Mouse (Mus musculus) embryonic facial prominence, embryonic 11.5 days (tissue): ENCODE data around the gene Chd3. TPM values are rescaled to one million over a fixed set of nuclear protein-coding genes. Genes with fewer than 3 reads are reported as not detected.

ENCODE experiments used
- ATAC-seq: fragments of 200-750 bp; cut with Nextera tagmentation; replicated peaks from 2 replicates; pipeline ENCODE4 v1.8.0; 2017; ENCODE audit warnings: low read depth; ENCODE audit not compliant: insufficient number of reproducible peaks, low FRiP score, low TSS enrichment
- DNase-seq: peaks from one replicate; pipeline ENCODE4 v3.0.0-alpha.2; 2015; ENCODE audit warnings: low spot score
- H3K27ac ChIP-seq: fragments of 300-500 bp; sonication (generic); replicated peaks from 2 replicates; pipeline ENCODE4 v1.5.1; 2014; ENCODE audit warnings: mild to moderate bottlenecking, low read depth, low read length, control low read depth
- H3K27me3 ChIP-seq: fragments of 300-500 bp; sonication (generic); 2 replicates; pipeline ENCODE4 v1.6.1; 2014; ENCODE audit warnings: mild to moderate bottlenecking, low read length, moderate library complexity, mixed read lengths; ENCODE audit not compliant: control insufficient read depth, insufficient read depth
- H3K36me3 ChIP-seq: fragments of 300-500 bp; sonication (generic); replicated peaks from 2 replicates; pipeline ENCODE4 v1.6.1; 2014; ENCODE audit warnings: low read depth, mild to moderate bottlenecking, low read length, moderate library complexity, mixed read lengths; ENCODE audit not compliant: control insufficient read depth, insufficient read depth
- H3K4me1 ChIP-seq: fragments of 300-500 bp; sonication (generic); 2 replicates; pipeline ENCODE4 v1.6.1; 2014; ENCODE audit warnings: low read length, mixed read lengths; ENCODE audit not compliant: control insufficient read depth, insufficient read depth
- H3K4me2 ChIP-seq: fragments of 300-500 bp; sonication (generic); 2 replicates; pipeline ENCODE4 v1.6.1; 2014; ENCODE audit warnings: low read depth, mild to moderate bottlenecking, control low read depth, low read length, moderate library complexity
- H3K4me3 ChIP-seq: fragments of 300-500 bp; sonication (generic); 2 replicates; pipeline ENCODE4 v1.5.1; 2014; ENCODE audit warnings: low read depth, low read length, control low read depth
- H3K9ac ChIP-seq: fragments of 300-500 bp; sonication (generic); replicated peaks from 2 replicates; pipeline ENCODE4 v1.6.1; 2014; ENCODE audit warnings: mild to moderate bottlenecking, control low read depth, low read length
- H3K9me3 ChIP-seq: fragments of 300-500 bp; sonication (generic); replicated peaks from 2 replicates; pipeline ENCODE4 v1.6.1; 2016; ENCODE audit warnings: mild to moderate bottlenecking, low read length, inconsistent platforms, mixed read lengths; ENCODE audit not compliant: control insufficient read depth
- WGBS: fragments of 180-500 bp; shearing (Covaris S2); extraction: QIAGEN DNeasy Blood & Tissue Kit; methylation state at CpG from one replicate; pipeline ENCODE4 v1.1.7; 2014; 5-methylcytosine and 5-hydroxymethylcytosine counted together
- polyA plus RNA-seq: library from polyadenylated mRNA; unstranded; fragments of >200 nt; fragmentation: Nextera tagmentation; extraction: Ambion mirVana; gene quantifications from 2 replicates; pipeline ENCODE4 v1.2.1, GENCODE M21; 2014

The Chd3 gene
- polyA plus RNA-seq, 1 experiment from 2014 or later = 52.1 TPM

DNA sequence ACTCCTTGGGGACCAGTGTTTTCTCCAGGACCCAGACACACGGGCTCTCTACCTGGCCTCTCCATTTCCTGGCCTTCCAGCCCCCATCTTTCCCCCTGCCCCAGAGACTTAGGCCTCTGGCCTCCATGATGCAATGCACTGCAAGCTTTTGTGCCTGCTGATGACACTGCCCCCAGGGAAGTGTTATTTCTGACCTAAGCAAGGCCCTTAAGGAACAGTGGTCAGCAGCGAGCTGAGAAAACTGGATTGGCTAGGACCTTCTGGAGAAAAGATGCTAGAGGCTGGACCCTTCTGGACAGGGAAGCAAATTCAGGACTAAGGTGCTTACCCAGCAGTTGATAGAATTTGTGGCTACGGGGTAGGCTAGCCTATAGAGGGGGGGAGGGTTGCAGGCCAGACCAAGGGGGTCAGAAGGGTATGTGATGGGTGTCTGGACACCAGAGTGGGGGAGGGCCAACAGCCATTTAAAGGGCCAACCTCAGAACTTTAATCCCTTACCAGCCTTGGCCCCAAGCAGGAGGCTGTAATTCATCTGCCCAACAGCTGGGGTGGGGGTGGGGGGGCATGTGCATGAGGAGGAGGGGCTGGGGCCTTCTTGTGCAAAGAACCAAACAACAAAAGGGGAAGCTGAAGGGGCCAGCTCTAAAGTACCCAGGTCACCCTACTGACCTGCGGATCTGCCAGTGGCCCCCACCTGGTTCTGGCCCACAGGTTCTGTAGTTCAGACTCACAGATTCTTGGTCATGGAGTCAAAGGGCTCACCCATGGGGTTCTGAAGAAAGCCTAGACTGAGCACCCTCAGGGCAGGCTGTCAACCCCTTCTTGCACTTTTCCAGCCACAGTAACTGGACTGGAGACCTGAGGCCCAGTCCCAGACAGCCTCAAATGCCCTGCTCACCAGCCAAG, 45.5 kb upstream of the Chd3 start:
- peak overlapping the region; percentile 99 for H3K27ac ChIP-seq
- H3K9me3 ChIP-seq = no peaks in the 10 kb centered on the region
- no peak for ATAC-seq
- peak overlapping the region; percentile 90 for H3K4me2 ChIP-seq
- peak overlapping the region; percentile 79 for H3K4me3 ChIP-seq
- no peaks in the 10 kb centered on the region for H3K27me3 ChIP-seq
- 9% methylated on average over 4 of the region's 4 CpGs for WGBS
- peak overlapping the region; percentile 98 for H3K9ac ChIP-seq
- no peaks in the 10 kb centered on the region for H3K36me3 ChIP-seq
- peak; percentile 36 for DNase-seq
- peaks cover 21% of the 10 kb centered on the region for H3K4me1 ChIP-seq

DNA sequence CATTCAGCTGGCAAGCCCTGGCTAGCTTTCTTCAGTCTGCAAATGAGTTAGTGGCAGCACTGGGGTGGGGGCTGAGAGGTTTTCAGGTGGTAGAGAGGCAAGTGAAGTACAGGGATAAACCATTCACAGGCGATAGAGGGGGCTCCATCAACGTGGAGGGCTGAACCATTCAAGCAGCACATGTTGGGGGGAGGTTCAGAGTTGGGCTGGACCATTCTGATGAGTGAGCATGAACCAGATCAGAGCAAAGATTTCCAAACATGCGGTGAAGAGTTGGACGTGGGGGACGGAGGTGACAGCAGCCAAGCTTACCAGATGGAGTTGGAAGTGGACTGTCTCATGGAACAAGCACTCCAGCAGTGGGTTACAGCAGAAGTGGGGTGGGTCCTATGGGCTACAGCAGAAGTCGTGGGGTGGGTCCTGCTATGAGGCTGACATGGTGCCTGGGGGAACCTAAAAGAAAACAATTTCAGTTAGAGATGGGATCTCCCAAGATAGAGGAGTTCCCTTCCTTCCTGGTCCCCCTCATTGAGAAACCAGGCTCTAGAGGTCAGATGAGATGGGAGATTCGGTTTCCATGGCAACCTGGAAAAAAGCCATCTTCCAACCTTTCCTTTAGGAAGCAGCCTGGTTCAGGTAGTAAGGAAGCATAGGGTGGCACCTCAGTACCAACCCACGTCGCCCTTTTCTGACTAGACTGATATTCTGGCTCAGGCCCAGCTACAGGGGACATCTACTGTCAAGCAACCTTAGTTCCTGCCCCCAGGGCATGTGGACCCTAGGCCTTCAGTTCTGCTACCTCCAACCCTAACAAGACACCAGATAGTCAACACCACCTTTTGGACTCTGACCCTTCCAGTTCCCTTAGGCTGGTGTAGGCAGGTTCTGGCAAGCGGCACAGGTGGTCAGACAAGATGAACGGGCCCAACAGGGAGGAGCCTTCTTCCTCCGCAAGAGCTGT, 44.3 kb upstream of the Chd3 start, which contains the start of gene Kdm6b:
Gene Kdm6b, minus strand, starts transcription at position 455 of the 961 bp plus-strand sequence.
- WGBS = 39% methylated on average over 12 of the region's 12 CpGs
- H3K9me3 ChIP-seq = no peaks in the 10 kb centered on the region
- no peaks in the 10 kb centered on the region for H3K36me3 ChIP-seq
- DNase-seq = peak; percentile 76
- ATAC-seq = no peak
- peaks cover 20% of the 10 kb centered on the region for H3K4me1 ChIP-seq
- H3K4me3 ChIP-seq = peak within 1 kb of the TSS; percentile 79
- H3K27ac ChIP-seq = peak within 1 kb of the TSS; percentile 99; the same call in 1 of the 2 replicates
- H3K27me3 ChIP-seq = no peaks in the 10 kb centered on the region
- H3K4me2 ChIP-seq = peak within 1 kb of the TSS; percentile 93
- H3K9ac ChIP-seq = peak within 1 kb of the TSS; percentile 98

DNA sequence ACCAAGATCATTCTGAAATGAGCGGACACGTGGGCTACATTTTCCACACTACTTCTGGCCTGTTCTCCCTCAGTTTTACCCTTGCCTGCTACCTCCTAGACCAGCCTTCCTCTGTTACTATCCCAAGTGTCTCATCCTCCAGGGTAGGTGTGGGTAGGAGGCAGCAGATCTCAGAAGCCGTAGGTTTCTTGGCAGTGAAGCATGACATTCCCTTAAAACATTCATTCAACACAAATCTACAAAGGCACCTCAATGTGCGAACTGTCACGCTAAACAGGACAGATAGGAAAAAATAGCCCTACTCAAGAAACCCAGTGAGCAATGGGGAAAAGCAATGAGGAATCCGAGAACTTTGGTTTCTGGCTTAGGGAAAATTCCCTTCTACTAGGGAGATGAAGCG, 43.3 kb upstream of the Chd3 start:
- H3K27me3 ChIP-seq = no peaks in the 10 kb centered on the region
- 66% methylated on average over 7 of the region's 7 CpGs for WGBS
- H3K36me3 ChIP-seq = peaks cover under 1% of the 10 kb centered on the region
- H3K4me2 ChIP-seq = peak overlapping the region; percentile 93
- H3K4me3 ChIP-seq = peak overlapping the region; percentile 69
- H3K9me3 ChIP-seq = no peaks in the 10 kb centered on the region
- peak overlapping the region; percentile 35; the same call in 1 of the 2 replicates for H3K9ac ChIP-seq
- ATAC-seq (no peak), DNase-seq (no peak)
- peaks cover 23% of the 10 kb centered on the region for H3K4me1 ChIP-seq
- 0 out of 2 replicates have a peak overlapping the region, but pooled peaks have one; percentile 43 for H3K27ac ChIP-seq

DNA sequence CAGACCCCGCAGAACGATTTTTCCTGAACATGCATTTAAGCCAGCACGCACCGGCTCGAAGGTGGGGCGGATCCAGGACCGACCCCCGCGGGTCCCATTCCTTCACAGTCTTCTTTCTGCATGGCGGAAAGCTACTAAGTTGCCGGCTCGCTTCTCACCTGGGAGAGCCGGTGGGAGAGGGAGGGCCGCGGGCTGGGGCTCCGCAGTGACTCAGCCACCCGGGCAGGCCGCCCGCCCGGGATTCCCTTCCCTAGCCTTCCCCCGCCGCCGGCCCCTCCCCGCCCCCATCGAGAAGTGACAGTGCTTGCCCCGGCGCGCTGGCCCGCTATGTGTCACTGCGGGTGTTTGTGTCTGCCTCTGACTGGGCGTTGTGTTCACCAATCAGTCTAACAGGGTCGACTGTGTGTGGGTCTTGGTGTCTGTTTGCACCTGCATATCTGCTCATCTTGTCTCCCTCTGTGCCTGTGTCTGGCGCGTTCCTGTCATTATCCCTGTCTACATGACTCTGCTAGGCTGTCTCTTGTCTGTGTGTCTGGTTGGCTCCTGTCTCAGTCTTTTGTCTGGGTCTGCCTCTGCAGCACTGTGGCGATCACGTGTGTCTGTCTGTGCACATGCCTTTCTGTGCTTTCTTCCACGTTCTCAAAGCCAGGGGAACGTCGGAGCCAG, 42.5 kb upstream of the Chd3 start:
- Histone ChIP-seq H3K36me3 (peaks cover 9% of the 10 kb centered on the region), H3K9ac (peak overlapping the region; percentile 81), H3K4me1 (peaks cover 23% of the 10 kb centered on the region), H3K4me3 (peak overlapping the region; percentile 69), H3K27ac (peak overlapping the region; percentile 86), H3K27me3 (no peaks in the 10 kb centered on the region), H3K9me3 (no peaks in the 10 kb centered on the region), H3K4me2 (peak overlapping the region; percentile 93)
- WGBS = under 1% methylated on average over 39 of the region's 39 CpGs
- DNase-seq (peak; percentile 64), ATAC-seq (peak; percentile 0; the same call in 1 of the 2 replicates)

DNA sequence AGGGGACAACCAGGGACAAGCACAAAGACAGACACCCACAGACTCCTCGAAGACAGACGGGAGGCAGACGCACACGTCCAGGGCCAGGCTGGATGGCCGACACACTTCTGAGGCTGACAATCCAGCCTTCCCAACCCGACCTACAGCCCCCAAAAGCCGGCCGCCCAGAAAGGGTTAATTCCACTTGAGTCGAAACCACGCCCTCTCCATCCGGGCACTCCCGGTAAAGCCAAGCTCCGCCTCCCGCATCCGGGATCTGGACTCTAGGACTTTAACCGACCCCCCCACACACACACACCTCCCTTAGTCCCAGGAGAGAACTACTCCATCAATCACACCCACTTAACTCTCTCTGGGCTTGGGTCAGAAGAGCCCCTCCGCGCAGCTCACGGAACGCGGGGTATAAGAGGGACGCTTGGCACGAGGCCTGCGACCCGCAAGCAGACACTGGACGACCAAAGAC, 41.9 kb upstream of the Chd3 start:
- DNase-seq = peak; percentile 99
- peaks cover 23% of the 10 kb centered on the region for H3K4me1 ChIP-seq

DNA sequence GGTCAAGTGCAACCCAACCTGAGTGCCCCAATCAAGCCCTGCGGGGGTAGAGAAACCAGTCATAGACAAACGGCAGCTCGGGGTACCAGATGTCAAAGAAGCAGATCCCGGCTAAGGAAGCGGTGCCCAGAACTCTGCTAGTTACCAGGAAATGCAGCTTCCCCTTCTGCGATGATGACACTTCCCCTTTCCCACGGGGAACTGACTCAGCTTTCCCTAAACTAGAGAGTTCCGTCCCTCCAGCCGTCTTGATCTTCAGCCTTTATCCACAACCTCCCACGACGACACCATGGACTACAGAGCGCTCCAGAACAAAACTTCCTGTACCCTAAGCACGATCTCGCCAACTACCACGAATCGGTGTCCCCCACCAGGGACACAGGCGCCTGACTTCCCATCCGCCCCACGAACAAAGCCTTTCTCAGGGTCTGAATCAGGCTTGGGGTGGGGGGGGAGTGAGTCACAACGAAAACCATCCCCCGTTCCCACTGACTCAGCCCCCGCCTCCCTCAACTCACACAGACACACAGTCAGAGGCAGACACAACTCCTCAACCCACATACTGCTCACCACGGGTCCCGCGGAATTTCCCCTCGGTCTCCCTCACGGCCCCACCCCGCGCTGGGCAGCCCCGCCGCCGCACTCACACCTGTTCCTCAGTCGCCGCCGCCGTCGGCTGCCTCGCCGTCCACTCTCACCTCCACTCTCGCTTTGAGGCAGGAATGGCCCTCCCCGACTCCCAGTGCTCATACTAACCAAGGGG, 41.3 kb upstream of the Chd3 start:
- under 1% methylated on average over 41 of the region's 41 CpGs for WGBS
- H3K4me2 ChIP-seq = peak overlapping the region; percentile 93
- no peak for ATAC-seq
- H3K4me3 ChIP-seq = peak overlapping the region; percentile 69
- no peaks in the 10 kb centered on the region for H3K27me3 ChIP-seq
- peak overlapping the region; percentile 81 for H3K9ac ChIP-seq
- H3K4me1 ChIP-seq = peaks cover 23% of the 10 kb centered on the region
- peaks cover 20% of the 10 kb centered on the region for H3K36me3 ChIP-seq
- H3K27ac ChIP-seq = peak overlapping the region; percentile 84
- DNase-seq = peak; percentile 47
- no peaks in the 10 kb centered on the region for H3K9me3 ChIP-seq

More for the DNA sequence above, 41.9 kb upstream of the Chd3 start:
- peak; percentile 25 for ATAC-seq
- under 1% methylated on average over 26 of the region's 26 CpGs for WGBS
- H3K27me3 ChIP-seq = no peaks in the 10 kb centered on the region
- H3K9ac ChIP-seq = peak overlapping the region; percentile 81
- H3K4me2 ChIP-seq = peak overlapping the region; percentile 93
- H3K36me3 ChIP-seq = peaks cover 14% of the 10 kb centered on the region
- H3K9me3 ChIP-seq = no peaks in the 10 kb centered on the region
- H3K27ac ChIP-seq = peak overlapping the region; percentile 86
- H3K4me3 ChIP-seq = peak overlapping the region; percentile 69

DNA sequence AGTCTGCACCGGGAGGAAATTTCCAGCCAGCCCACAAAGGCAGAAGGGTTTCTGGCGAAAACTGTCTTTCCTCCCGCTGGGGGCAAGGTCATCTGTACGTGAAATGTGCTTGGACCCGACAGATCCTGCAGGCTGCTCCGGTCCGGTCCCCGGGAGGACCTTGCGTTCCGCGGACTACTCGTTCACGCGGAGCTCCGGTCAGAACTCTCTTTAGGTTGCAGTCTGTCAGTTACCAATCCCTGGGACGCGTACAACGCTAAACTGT, 40.8 kb upstream of the Chd3 start:
- Histone ChIP-seq H3K9ac (peak overlapping the region; percentile 81), H3K9me3 (no peaks in the 10 kb centered on the region), H3K27me3 (no peaks in the 10 kb centered on the region), H3K4me2 (peak overlapping the region; percentile 93), H3K36me3 (peaks cover 24% of the 10 kb centered on the region), H3K4me3 (peak overlapping the region; percentile 69), H3K27ac (peak overlapping the region; percentile 84), H3K4me1 (peaks cover 20% of the 10 kb centered on the region)
- DNase-seq (no peak), ATAC-seq (no peak)
- 0% methylated on average over 18 of the region's 18 CpGs for WGBS
